Mouse (Mus musculus): ENCODE data around the gene Atp5g1. TPM values are rescaled to one million over a fixed set of nuclear protein-coding genes. Genes with fewer than 3 reads are reported as not detected.

Gene Atp5g1
- polyA plus RNA-seq, 1 experiment: 12.4 TPM

DNA sequence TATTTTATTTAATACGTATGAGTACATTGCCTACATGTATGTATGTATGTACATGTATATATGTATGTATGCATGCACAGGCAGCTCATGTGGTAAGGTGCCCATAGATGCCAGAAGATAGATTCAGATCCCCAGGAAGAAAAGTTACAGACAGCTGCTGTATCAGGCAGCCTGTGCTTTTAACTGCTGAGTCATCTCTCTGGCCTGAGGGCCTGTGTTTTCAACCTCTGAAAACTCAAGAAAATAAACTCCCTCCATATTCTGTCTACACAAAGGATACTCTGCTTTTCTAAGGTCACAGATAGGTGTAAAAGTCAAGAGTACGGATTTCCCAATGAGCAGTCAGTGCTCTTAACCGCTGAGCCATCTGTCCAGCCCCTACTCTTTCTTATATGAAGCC, 24.6 kb downstream of the Atp5g1 start:
- no peaks in the 10 kb centered on the region for H3K9me3 ChIP-seq (ENCODE audit: control insufficient read depth, low read length)
- TF ChIP-seq TAL1 (IDR thresholded peaks at IDR 0.05; ENCODE audit: low read length) (no peak), GATA1 (IDR thresholded peaks at IDR 0.05; ENCODE audit: low read length) (no peak)
- H3K4me3 ChIP-seq (replicated peaks): no peak overlapping the region
- no peaks in the 10 kb centered on the region for H3K27me3 ChIP-seq (ENCODE audit: control insufficient read depth)
- peaks cover 95% of the 10 kb centered on the region for H3K36me3 ChIP-seq (ENCODE audit: control insufficient read depth)
- peaks cover 4% of the 10 kb centered on the region; the same call in 1 of the 2 replicates for H3K4me1 ChIP-seq (ENCODE audit: control insufficient read depth)

DNA sequence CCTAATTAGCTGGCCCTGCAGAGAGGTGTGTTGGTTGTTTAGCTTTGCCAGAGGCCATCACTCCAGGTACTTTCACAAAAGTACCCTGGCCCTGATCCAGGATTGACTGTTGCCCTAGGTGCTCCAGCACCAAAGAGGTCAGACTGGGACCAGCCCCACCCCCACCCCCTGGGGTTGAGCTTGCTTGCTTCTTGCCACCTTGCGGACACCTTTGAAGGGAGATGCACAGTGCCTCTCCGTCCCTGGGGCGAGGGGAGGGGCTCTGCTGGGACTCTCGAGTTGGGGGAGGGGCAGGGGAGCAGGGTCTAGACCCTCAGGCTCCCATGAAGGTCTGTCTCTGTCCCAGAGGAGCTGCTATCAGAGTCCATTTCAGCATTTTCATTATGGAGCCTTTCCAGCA, 25.5 kb downstream of the Atp5g1 start:
- H3K9me3 ChIP-seq (ENCODE audit: control insufficient read depth, low read length): no peaks in the 10 kb centered on the region
- peaks cover 4% of the 10 kb centered on the region; the same call in 1 of the 2 replicates for H3K4me1 ChIP-seq (ENCODE audit: control insufficient read depth)
- TF ChIP-seq TAL1 (IDR thresholded peaks at IDR 0.05; ENCODE audit: low read length) (no peak), GATA1 (IDR thresholded peaks at IDR 0.05; ENCODE audit: low read length) (no peak)
- H3K4me3 ChIP-seq (replicated peaks): no peak overlapping the region
- H3K36me3 ChIP-seq (ENCODE audit: control insufficient read depth): peaks cover 94% of the 10 kb centered on the region
- H3K27me3 ChIP-seq (ENCODE audit: control insufficient read depth): no peaks in the 10 kb centered on the region

DNA sequence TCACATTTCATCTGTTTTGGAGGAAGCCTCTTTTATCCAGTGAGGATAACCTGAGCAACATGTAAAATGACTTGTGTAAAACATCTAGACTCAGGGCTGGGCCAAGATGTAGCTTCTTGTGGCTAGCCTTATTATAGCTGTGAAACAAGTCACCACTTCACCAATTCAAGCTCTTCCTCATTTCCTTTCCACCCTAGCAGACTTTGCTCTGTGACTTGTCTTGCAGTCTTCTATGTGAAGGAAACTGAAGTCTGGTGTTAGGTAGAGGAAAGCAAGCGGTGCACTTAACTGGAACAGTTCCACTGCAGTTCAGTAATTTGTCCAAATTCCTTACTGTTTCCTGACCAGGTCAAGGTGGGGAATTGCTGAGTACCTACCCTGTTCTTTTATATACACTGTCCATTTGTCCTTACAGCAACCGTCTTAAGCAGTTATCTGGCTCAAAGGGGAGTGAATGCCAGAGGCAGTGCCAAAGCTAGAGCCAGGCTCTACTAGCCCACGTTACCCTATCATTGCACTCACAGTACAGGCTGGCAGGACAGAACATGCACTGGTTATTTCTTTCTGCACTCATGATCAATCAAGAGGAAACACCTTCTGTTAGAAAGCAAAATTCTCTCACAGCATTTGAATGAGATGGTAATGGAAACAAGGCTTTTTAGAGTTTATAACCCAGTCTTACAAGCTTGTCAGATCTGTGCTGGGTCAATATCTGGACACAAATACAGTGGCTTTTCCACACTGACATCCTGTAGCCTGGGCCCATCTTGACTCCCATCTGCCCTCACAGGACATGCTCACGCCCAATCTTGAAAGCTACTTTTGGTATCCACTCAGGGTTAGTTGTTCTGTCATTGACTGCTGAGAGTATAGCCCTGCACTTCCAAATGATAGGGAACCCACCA, 27.7 kb downstream of the Atp5g1 start:
- Histone ChIP-seq H3K36me3 (ENCODE audit: control insufficient read depth) (peaks cover 97% of the 10 kb centered on the region), H3K27me3 (ENCODE audit: control insufficient read depth) (no peaks in the 10 kb centered on the region), H3K4me1 (ENCODE audit: control insufficient read depth) (peaks cover 4% of the 10 kb centered on the region; the same call in 1 of the 2 replicates), H3K9me3 (ENCODE audit: control insufficient read depth, low read length) (no peaks in the 10 kb centered on the region), H3K4me3 (replicated peaks) (no peak overlapping the region)
- TF ChIP-seq TAL1 (IDR thresholded peaks at IDR 0.05; ENCODE audit: low read length) (no peak), GATA1 (IDR thresholded peaks at IDR 0.05; ENCODE audit: low read length) (no peak)

DNA sequence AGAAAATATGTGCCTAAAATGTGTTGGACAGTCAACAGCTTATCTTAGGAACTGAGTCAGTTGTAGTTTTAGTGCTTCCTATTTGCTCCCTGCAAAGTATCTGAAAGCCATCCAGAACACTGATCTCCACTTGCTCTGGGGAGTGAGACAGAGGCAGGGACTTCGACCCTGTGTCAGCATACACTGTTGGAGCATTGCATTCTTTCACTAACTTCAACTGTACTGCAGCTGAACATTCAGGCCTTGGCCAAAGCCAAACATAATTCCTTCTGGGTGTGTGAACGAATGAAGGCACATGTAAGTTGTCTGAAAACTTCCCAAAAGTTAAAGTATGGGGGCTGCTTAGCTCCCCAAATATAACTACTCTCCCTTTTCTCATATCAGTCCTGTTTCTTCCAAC, 28.7 kb downstream of the Atp5g1 start:
- H3K4me3 ChIP-seq (replicated peaks): no peak overlapping the region
- TF ChIP-seq TAL1 (IDR thresholded peaks at IDR 0.05; ENCODE audit: low read length): no peak
- TF ChIP-seq GATA1 (IDR thresholded peaks at IDR 0.05; ENCODE audit: low read length): no peak
- peaks cover 92% of the 10 kb centered on the region for H3K36me3 ChIP-seq (ENCODE audit: control insufficient read depth)
- no peaks in the 10 kb centered on the region for H3K27me3 ChIP-seq (ENCODE audit: control insufficient read depth)
- peaks cover 4% of the 10 kb centered on the region; the same call in 1 of the 2 replicates for H3K4me1 ChIP-seq (ENCODE audit: control insufficient read depth)
- no peaks in the 10 kb centered on the region for H3K9me3 ChIP-seq (ENCODE audit: control insufficient read depth, low read length)

DNA sequence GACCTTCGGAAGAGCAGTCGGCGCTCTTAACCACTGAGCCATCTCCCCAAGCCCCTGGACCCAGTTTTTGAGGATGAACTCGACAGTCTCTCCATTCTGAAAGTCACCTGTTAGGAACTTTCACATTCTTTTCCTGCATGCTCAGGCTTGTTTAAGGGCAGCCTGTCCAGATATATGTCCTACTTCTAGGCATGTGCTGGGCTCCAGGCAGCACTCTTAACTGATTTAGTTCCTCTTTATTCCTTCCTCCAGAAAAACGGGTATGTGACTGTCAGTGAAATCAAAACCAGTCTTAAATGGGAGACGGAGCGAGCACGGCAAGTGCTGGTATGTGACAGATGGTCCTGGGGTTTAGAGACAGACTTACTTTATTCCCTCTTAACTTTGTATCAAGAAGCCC, 29.4 kb downstream of the Atp5g1 start:
- no peaks in the 10 kb centered on the region for H3K27me3 ChIP-seq (ENCODE audit: control insufficient read depth)
- no peak overlapping the region for H3K4me3 ChIP-seq (replicated peaks)
- no peaks in the 10 kb centered on the region for H3K9me3 ChIP-seq (ENCODE audit: control insufficient read depth, low read length)
- TF ChIP-seq GATA1 (IDR thresholded peaks at IDR 0.05; ENCODE audit: low read length) (no peak), TAL1 (IDR thresholded peaks at IDR 0.05; ENCODE audit: low read length) (no peak)
- H3K36me3 ChIP-seq (ENCODE audit: control insufficient read depth): peaks cover 90% of the 10 kb centered on the region
- H3K4me1 ChIP-seq (ENCODE audit: control insufficient read depth): peaks cover 3% of the 10 kb centered on the region; the same call in 1 of the 2 replicates

DNA sequence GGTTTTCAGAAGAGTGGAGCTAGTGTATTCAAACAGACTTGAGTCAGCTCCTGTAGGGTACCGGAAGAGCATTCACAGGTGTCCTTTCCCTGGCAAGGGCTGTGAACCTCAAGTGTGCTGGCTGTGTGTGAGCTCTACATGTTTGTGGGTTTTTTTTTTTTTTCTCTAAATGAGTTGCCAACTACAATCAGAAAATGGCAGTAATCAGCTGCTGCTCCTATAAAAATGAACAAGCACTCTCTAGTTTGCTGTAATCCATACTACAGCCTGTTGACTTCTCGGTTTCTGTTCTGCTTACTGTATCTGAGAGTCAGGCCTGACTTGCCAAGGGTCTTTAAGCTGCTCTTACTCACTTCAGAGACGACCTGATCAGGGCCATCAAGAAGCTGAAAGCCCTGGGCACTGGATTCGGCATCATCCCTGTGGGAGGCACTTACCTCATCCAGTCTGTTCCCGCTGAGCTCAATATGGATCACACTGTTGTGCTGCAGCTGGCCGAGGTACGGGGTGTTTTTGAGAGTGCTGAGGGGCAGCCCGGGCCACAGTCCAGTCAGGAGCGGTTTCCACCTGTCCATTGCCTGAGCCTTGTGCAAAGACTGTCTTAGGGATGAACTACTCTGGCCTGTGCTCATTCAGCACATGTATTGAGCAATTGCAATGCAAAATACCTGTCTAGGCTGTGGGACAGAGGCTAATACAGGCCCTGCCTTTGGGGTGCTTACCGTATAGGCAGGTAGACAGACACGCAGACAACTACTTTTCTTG, 30.5 kb downstream of the Atp5g1 start:
- H3K9me3 ChIP-seq (ENCODE audit: control insufficient read depth, low read length): no peaks in the 10 kb centered on the region
- no peak overlapping the region for H3K4me3 ChIP-seq (replicated peaks)
- H3K4me1 ChIP-seq (ENCODE audit: control insufficient read depth): 0 out of 2 replicates have a peak, but pooled peaks cover 1% of the 10 kb centered on the region
- H3K36me3 ChIP-seq (ENCODE audit: control insufficient read depth): peaks cover 83% of the 10 kb centered on the region
- no peaks in the 10 kb centered on the region for H3K27me3 ChIP-seq (ENCODE audit: control insufficient read depth)
- no peak for TF ChIP-seq TAL1 (IDR thresholded peaks at IDR 0.05; ENCODE audit: low read length)
- no peak for TF ChIP-seq GATA1 (IDR thresholded peaks at IDR 0.05; ENCODE audit: low read length)

DNA sequence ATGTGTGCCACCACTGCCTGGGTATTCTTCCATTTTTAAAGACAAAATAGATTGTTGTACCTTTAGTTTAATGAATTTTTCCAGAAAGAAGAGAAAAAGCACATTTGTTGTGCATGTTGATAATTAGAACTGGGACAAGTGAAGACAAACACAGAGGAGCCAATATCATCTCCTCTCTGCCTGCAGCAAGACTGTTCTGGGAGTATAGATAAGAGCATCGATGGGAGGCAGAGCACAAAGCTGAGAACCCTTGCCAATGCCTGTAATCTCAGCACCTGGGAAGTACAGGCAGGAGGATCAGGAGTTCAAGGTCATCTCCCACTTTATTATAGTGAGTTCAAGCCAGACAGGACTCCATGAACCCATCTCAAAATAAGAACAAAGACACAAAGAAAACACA, 36.9 kb downstream of the Atp5g1 start:
- Histone ChIP-seq H3K9me3 (ENCODE audit: control insufficient read depth, low read length) (no peaks in the 10 kb centered on the region), H3K4me3 (replicated peaks) (no peak overlapping the region), H3K27me3 (ENCODE audit: control insufficient read depth) (no peaks in the 10 kb centered on the region), H3K4me1 (ENCODE audit: control insufficient read depth) (peaks cover 49% of the 10 kb centered on the region), H3K36me3 (ENCODE audit: control insufficient read depth) (peaks cover 52% of the 10 kb centered on the region)
- no peak for TF ChIP-seq TAL1 (IDR thresholded peaks at IDR 0.05; ENCODE audit: low read length)
- TF ChIP-seq GATA1 (IDR thresholded peaks at IDR 0.05; ENCODE audit: low read length): no peak

DNA sequence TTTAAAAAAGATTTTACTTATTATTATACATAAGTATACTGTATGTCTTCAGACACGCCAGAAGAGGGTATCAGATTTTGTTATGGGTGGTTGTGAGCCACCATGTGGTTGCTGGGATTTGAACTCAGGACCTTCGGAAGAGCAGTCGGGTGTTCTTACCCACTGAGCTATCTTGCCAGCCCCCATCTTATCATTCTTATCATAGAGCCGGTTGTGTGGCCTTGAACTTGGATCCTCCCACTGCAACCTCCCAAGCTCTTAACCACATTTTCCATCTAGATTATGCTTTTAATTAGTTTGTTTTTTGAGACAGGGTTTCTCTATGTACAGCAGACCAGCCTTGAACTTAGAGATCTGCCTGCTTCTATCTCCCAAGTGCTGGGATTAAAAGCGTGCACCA, 38.0 kb downstream of the Atp5g1 start:
- H3K4me1 ChIP-seq (ENCODE audit: control insufficient read depth): peaks cover 49% of the 10 kb centered on the region
- H3K27me3 ChIP-seq (ENCODE audit: control insufficient read depth): no peaks in the 10 kb centered on the region
- H3K4me3 ChIP-seq (replicated peaks): no peak overlapping the region
- TF ChIP-seq TAL1 (IDR thresholded peaks at IDR 0.05; ENCODE audit: low read length) (no peak), GATA1 (IDR thresholded peaks at IDR 0.05; ENCODE audit: low read length) (no peak)
- no peaks in the 10 kb centered on the region for H3K9me3 ChIP-seq (ENCODE audit: control insufficient read depth, low read length)
- H3K36me3 ChIP-seq (ENCODE audit: control insufficient read depth): peaks cover 41% of the 10 kb centered on the region

DNA sequence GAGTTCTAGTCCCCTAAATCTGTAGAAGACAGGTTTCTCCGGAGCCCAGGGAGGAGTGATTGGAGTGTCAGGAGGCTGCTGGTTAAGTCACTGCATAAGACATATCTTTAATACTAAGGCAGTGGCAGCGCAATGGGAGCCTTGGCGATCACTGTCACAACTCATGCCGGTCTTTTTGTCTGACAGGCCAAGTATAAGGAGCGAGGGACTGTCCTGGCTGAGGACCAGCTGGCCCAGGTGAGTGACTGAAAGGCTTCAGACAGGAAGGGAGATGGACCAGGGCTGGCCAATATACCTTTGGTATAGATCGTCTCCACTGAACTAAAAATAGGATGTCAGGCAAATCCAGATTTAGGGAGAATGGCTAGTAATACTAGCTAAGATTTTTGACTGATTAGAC, 40.3 kb downstream of the Atp5g1 start:
- Histone ChIP-seq H3K4me3 (replicated peaks) (peak overlapping the region; percentile 88), H3K36me3 (ENCODE audit: control insufficient read depth) (peaks cover 30% of the 10 kb centered on the region), H3K4me1 (ENCODE audit: control insufficient read depth) (peaks cover 49% of the 10 kb centered on the region), H3K27me3 (ENCODE audit: control insufficient read depth) (no peaks in the 10 kb centered on the region), H3K9me3 (ENCODE audit: control insufficient read depth, low read length) (no peaks in the 10 kb centered on the region)
- TF ChIP-seq GATA1 (IDR thresholded peaks at IDR 0.05; ENCODE audit: low read length) (no peak), TAL1 (IDR thresholded peaks at IDR 0.05; ENCODE audit: low read length) (no peak)

Measured in erythroblast, embryonic 14.5 days (primary cell).